Mouse (Mus musculus) myocyte (in vitro differentiated cells): ENCODE data around the gene Nrgn.

ENCODE experiments used
- CEBPB ChIP-seq: IDR thresholded peaks from 2 replicates; pipeline ENCODE4 v1.6.1; 2011; ENCODE audit warnings: mild to moderate bottlenecking, moderate library complexity; ENCODE audit not compliant: poor library complexity, insufficient read depth, severe bottlenecking
- E2F4 ChIP-seq: IDR thresholded peaks from one replicate; pipeline ENCODE4 v1.6.1; 2011; ENCODE audit warnings: mild to moderate bottlenecking, control low read depth, moderate library complexity; ENCODE audit not compliant: insufficient read depth
- MAX ChIP-seq: IDR thresholded peaks from one replicate; pipeline ENCODE4 v1.6.1; 2011; ENCODE audit warnings: low read depth, mild to moderate bottlenecking, control low read depth
- MYOG ChIP-seq, 3 experiments: IDR thresholded peaks; one replicate each; pipeline ENCODE4 v1.6.1; 2011; ENCODE audit warnings: control low read depth in 2 of 3, low read depth in 2 of 3, mild to moderate bottlenecking in 2 of 3; ENCODE audit not compliant: insufficient read length in 2 of 3, control insufficient read depth in 1 of 3, insufficient read depth in 1 of 3
- POLR2A ChIP-seq: IDR thresholded peaks from one replicate; pipeline ENCODE4 v1.6.1; 2011; ENCODE audit warnings: low read depth, mild to moderate bottlenecking, control low read depth, moderate library complexity; ENCODE audit not compliant: insufficient read length
- POLR2AphosphoS2 ChIP-seq: IDR thresholded peaks from one replicate; pipeline ENCODE4 v1.6.1; 2011; ENCODE audit warnings: low read depth, control low read depth; ENCODE audit not compliant: insufficient read length
- USF1 ChIP-seq: IDR thresholded peaks from one replicate; pipeline ENCODE4 v1.6.1; 2011; ENCODE audit warnings: low read depth, mild to moderate bottlenecking, control low read depth, moderate library complexity

DNA sequence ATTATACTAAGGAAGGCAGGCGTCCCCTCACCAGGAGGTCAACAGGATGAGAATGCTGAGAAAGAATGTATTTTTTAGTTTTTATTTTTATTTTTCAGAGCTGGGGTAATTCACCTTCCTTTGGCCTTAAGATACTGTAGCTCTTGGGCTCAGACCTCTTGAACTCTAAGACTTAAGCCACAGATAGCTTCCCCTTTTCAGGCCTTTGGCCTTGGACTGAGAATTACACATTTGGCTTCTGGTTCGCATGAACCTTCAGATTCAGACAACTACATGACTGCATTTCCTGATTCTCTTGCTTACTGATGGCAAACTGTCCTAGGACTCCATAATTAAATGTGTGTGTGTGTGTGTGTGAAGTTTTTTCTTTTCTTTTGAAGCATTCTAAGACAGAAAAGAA lies 45.9 kb upstream of the Nrgn start:
- TF ChIP-seq POLR2A (no peak), MYOG (IDR thresholded peaks at IDR 0.05; ENCODE audit: control insufficient read depth in 1 of 3, insufficient read depth in 1 of 3, insufficient read length in 2 of 3, low read depth in 2 of 3) (no peak), MAX (no peak), CEBPB (no peak), POLR2AphosphoS2 (no peak), USF1 (no peak), E2F4 (no peak)
